Mouse (Mus musculus) forebrain, embryonic 10.5 days (tissue): ENCODE results near the gene Pramef25. TPM values are rescaled to one million over a fixed set of nuclear protein-coding genes. Genes with fewer than 3 reads are reported as not detected.
"Not testable (repeated sequence)": the region's sequence is repeated elsewhere in the genome, so short reads cannot be mapped to it uniquely, and the experiment has no call there.

Experiments
- DNase-seq: peaks from one replicate; pipeline ENCODE4 v3.0.0-alpha.2; 2017; ENCODE audit warnings: low spot score; ENCODE audit errors: extremely low spot score
- H3K27ac ChIP-seq: fragments of 300-500 bp; sonication (generic); 2 replicates; pipeline ENCODE4 v1.5.1; 2016; ENCODE audit warnings: mild to moderate bottlenecking
- H3K27me3 ChIP-seq: fragments of 300-500 bp; sonication (generic); 2 replicates; pipeline ENCODE4 v1.6.1; 2016; ENCODE audit warnings: mild to moderate bottlenecking; ENCODE audit not compliant: poor library complexity, severe bottlenecking
- H3K36me3 ChIP-seq: fragments of 300-500 bp; sonication (generic); replicated peaks from 2 replicates; pipeline ENCODE4 v1.6.1; 2016; ENCODE audit warnings: mild to moderate bottlenecking, moderate library complexity
- H3K4me1 ChIP-seq: fragments of 300-500 bp; sonication (generic); 2 replicates; pipeline ENCODE4 v1.6.1; 2016
- H3K4me3 ChIP-seq: fragments of 300-500 bp; sonication (generic); 2 replicates; pipeline ENCODE4 v1.5.1; 2016; ENCODE audit warnings: mild to moderate bottlenecking, moderate library complexity
- H3K9me3 ChIP-seq: fragments of 300-500 bp; sonication (generic); 2 replicates; pipeline ENCODE4 v1.6.1; 2016; ENCODE audit warnings: mild to moderate bottlenecking, moderate library complexity
- WGBS: fragments of 180-500 bp; shearing (Covaris S2); methylation state at CpG from one replicate; pipeline ENCODE4 v1.1.7; 2016; 5-methylcytosine and 5-hydroxymethylcytosine counted together
- polyA plus RNA-seq: library from polyadenylated mRNA; unstranded; fragments of >200 nt; fragmentation: Nextera tagmentation; extraction: Ambion mirVana; gene quantifications from 2 replicates; pipeline ENCODE4 v1.2.1, GENCODE M21; 2016

Pramef25 gene
- not detected in 2 replicates for polyA plus RNA-seq

GRCm38 (mm10) chr4:143950916-143951315, at the start of gene Pramef25:
Pramef25 (minus strand) TSS chr4:143951016.
- not testable (repeated sequence) for H3K27me3 ChIP-seq, DNase-seq, H3K4me3 ChIP-seq, H3K36me3 ChIP-seq, H3K4me1 ChIP-seq, H3K27ac ChIP-seq
- WGBS = 85% methylated on average over 1 of the region's 1 CpGs
- H3K9me3 ChIP-seq = peaks cover 41% of the 10 kb centered on the region

- peaks cover 17% of the 10 kb centered on the region for H3K9me3 ChIP-seq
- WGBS = 66% methylated on average over 3 of the region's 3 CpGs
- DNase-seq, H3K4me1 ChIP-seq, H3K4me3 ChIP-seq, H3K27me3 ChIP-seq, H3K27ac ChIP-seq, H3K36me3 ChIP-seq: not testable (repeated sequence)
Observed at GRCm38 (mm10) chr4:143994269-143994668, 43.5 kb upstream of the Pramef25 start, which contains the start of gene Pramef17. Pramef17 (minus strand) TSS chr4:143994369.

GRCm38 (mm10) chr4:143988126-143988525, 37.3 kb upstream of the Pramef25 start:
- H3K4me3 ChIP-seq, H3K9me3 ChIP-seq, H3K36me3 ChIP-seq, H3K27ac ChIP-seq, H3K27me3 ChIP-seq, H3K4me1 ChIP-seq, DNase-seq: not testable (repeated sequence)
- 95% methylated on average over 17 of the region's 17 CpGs for WGBS

- H3K4me1 ChIP-seq, H3K4me3 ChIP-seq, H3K36me3 ChIP-seq, H3K27ac ChIP-seq, H3K27me3 ChIP-seq, DNase-seq: not testable (repeated sequence)
- peaks cover 13% of the 10 kb centered on the region; the same call in 1 of the 2 replicates for H3K9me3 ChIP-seq
- WGBS = 90% methylated on average over 12 of the region's 17 CpGs
Observed at GRCm38 (mm10) chr4:143987475-143987941, 36.7 kb upstream of the Pramef25 start.

GRCm38 (mm10) chr4:143985733-143986132, 34.9 kb upstream of the Pramef25 start:
- DNase-seq, H3K4me3 ChIP-seq, H3K4me1 ChIP-seq, H3K27me3 ChIP-seq, H3K36me3 ChIP-seq, H3K27ac ChIP-seq: not testable (repeated sequence)
- WGBS = 100% methylated on average over 7 of the region's 9 CpGs
- H3K9me3 ChIP-seq = peaks cover 16% of the 10 kb centered on the region; the same call in 1 of the 2 replicates

GRCm38 (mm10) chr4:143985165-143985564, 34.3 kb upstream of the Pramef25 start:
- H3K27ac ChIP-seq, H3K4me3 ChIP-seq, H3K4me1 ChIP-seq, DNase-seq, H3K36me3 ChIP-seq, H3K27me3 ChIP-seq: not testable (repeated sequence)
- WGBS = no CpG with 5 or more reads among the region's 7 CpGs
- H3K9me3 ChIP-seq = peaks cover 16% of the 10 kb centered on the region; the same call in 1 of the 2 replicates

GRCm38 (mm10) chr4:143983446-143983845, 32.6 kb upstream of the Pramef25 start:
- H3K4me1 ChIP-seq, H3K36me3 ChIP-seq, DNase-seq, H3K27ac ChIP-seq, H3K4me3 ChIP-seq, H3K27me3 ChIP-seq: not testable (repeated sequence)
- WGBS = 73% methylated on average over 1 of the region's 1 CpGs
- H3K9me3 ChIP-seq = peaks cover 18% of the 10 kb centered on the region; the same call in 1 of the 2 replicates

- not testable (repeated sequence) for H3K4me3 ChIP-seq, H3K27ac ChIP-seq, H3K27me3 ChIP-seq, H3K4me1 ChIP-seq, H3K36me3 ChIP-seq, DNase-seq
- peaks cover 24% of the 10 kb centered on the region; the same call in 1 of the 2 replicates for H3K9me3 ChIP-seq
- WGBS = 63% methylated on average over 2 of the region's 2 CpGs
Observed at GRCm38 (mm10) chr4:143966850-143967249, 16.0 kb upstream of the Pramef25 start, which contains the start of gene Gm13101. Gm13101 (minus strand) TSS chr4:143966950.

- DNase-seq, H3K36me3 ChIP-seq, H3K27ac ChIP-seq, H3K27me3 ChIP-seq, H3K4me1 ChIP-seq, H3K4me3 ChIP-seq: not testable (repeated sequence)
- WGBS = 95% methylated on average over 1 of the region's 1 CpGs
- H3K9me3 ChIP-seq = peaks cover 35% of the 10 kb centered on the region
Observed at GRCm38 (mm10) chr4:143900280-143900679, 50.5 kb downstream of the Pramef25 start, which contains the start of gene Pramef6. Pramef6 (minus strand) TSS chr4:143900380.

Other genes with a start within 250 kb of the Pramef25 start
- not detected in 2 replicates for gene Gm13089, start 248.3 kb downstream of the Pramef25 start, polyA plus RNA-seq
- not detected in 2 replicates for gene Gm13078, start 231.6 kb downstream of the Pramef25 start, polyA plus RNA-seq
- not detected in 2 replicates for gene Gm13023, start 161.7 kb downstream of the Pramef25 start, polyA plus RNA-seq
- not detected in 2 replicates for gene Gm13084, start 134.9 kb downstream of the Pramef25 start, polyA plus RNA-seq
- not detected in 2 replicates for gene Gm13103, start 104.5 kb downstream of the Pramef25 start, polyA plus RNA-seq
- gene Pramef6, start 50.6 kb downstream of the Pramef25 start, polyA plus RNA-seq = not detected in 2 replicates
- gene Gm13101, start 15.9 kb upstream of the Pramef25 start, polyA plus RNA-seq = not detected in 2 replicates
- gene Pramef17, start 43.4 kb upstream of the Pramef25 start, polyA plus RNA-seq = not detected in 2 replicates
- gene Pramel4, start 108.1 kb upstream of the Pramef25 start, polyA plus RNA-seq = not detected in 2 replicates
- gene Gm13102, start 155.5 kb upstream of the Pramef25 start, polyA plus RNA-seq = not detected in 2 replicates
- gene Oog3, start 211.6 kb upstream of the Pramef25 start, polyA plus RNA-seq = not detected in 2 replicates
- gene Oog2, start 239.7 kb upstream of the Pramef25 start, polyA plus RNA-seq = not detected in 2 replicates